Mouse (Mus musculus) bone marrow macrophage, adult 2 months (primary cell): ENCODE measurements around the gene Fam174a. TPM values are rescaled to one million over a fixed set of nuclear protein-coding genes. Genes with fewer than 3 reads are reported as not detected.

Experiments used
- H3K27ac ChIP-seq: 2 replicates; pipeline ENCODE4 v1.5.1; 2012; ENCODE audit warnings: low read depth, low read length; ENCODE audit not compliant: insufficient read depth
- H3K4me1 ChIP-seq: 2 replicates; pipeline ENCODE4 v1.6.1; 2012; ENCODE audit warnings: low read length; ENCODE audit not compliant: control insufficient read depth, insufficient read depth
- H3K4me3 ChIP-seq: 2 replicates; pipeline ENCODE4 v1.5.1; 2012; ENCODE audit warnings: mild to moderate bottlenecking, low read length, moderate library complexity; ENCODE audit not compliant: insufficient read depth
- CTCF ChIP-seq: IDR thresholded peaks from 2 replicates; pipeline ENCODE4 v1.5.1; 2012; ENCODE audit warnings: low read depth, mild to moderate bottlenecking, low read length, moderate library complexity
- POLR2A ChIP-seq: IDR thresholded peaks from 2 replicates; pipeline ENCODE4 v1.6.1; 2012; ENCODE audit warnings: mild to moderate bottlenecking, low read depth, low read length, borderline replicate concordance
- polyA plus RNA-seq: library from polyadenylated mRNA; stranded (reverse); fragments of >200 nt; gene quantifications from 2 replicates; pipeline ENCODE4 v1.2.4, GENCODE M21; 2012; ENCODE audit not compliant: missing spikeins, insufficient read depth, insufficient read length

Gene Fam174a
- polyA plus RNA-seq, 1 experiment, result 94.4 TPM

GRCm38 (mm10) chr1:95339618-95340017 lies 26.2 kb downstream of the Fam174a start:
- Histone ChIP-seq H3K4me3 (no peak overlapping the region), H3K27ac (peak overlapping the region; percentile 73), H3K4me1 (peaks cover 3% of the 10 kb centered on the region; the same call in 1 of the 2 replicates)
- TF ChIP-seq POLR2A (no peak), CTCF (no peak)

- Histone ChIP-seq H3K4me3 (no peak overlapping the region), H3K4me1 (peaks cover 3% of the 10 kb centered on the region; the same call in 1 of the 2 replicates), H3K27ac (no peak overlapping the region)
- TF ChIP-seq POLR2A (no peak), CTCF (no peak)
Measured at GRCm38 (mm10) chr1:95342242-95342641, 28.8 kb downstream of the Fam174a start.

GRCm38 (mm10) chr1:95343585-95344485 lies 30.4 kb downstream of the Fam174a start:
- no peak overlapping the region for H3K27ac ChIP-seq
- no peak overlapping the region for H3K4me3 ChIP-seq
- H3K4me1 ChIP-seq, result peaks cover 3% of the 10 kb centered on the region; the same call in 1 of the 2 replicates
- TF ChIP-seq CTCF (no peak), POLR2A (no peak)

GRCm38 (mm10) chr1:95354146-95354545 lies 40.7 kb downstream of the Fam174a start:
- no peaks in the 10 kb centered on the region for H3K4me1 ChIP-seq
- no peak overlapping the region for H3K27ac ChIP-seq
- TF ChIP-seq POLR2A, result no peak
- H3K4me3 ChIP-seq, result no peak overlapping the region

GRCm38 (mm10) chr1:95356904-95357303 lies 43.5 kb downstream of the Fam174a start:
- no peaks in the 10 kb centered on the region for H3K4me1 ChIP-seq
- H3K27ac ChIP-seq, result no peak overlapping the region
- TF ChIP-seq POLR2A, result no peak
- TF ChIP-seq CTCF, result no peak
- no peak overlapping the region for H3K4me3 ChIP-seq

- Histone ChIP-seq H3K4me1 (peaks cover 2% of the 10 kb centered on the region; the same call in 1 of the 2 replicates), H3K4me3 (no peak overlapping the region), H3K27ac (no peak overlapping the region)
- no peak for TF ChIP-seq POLR2A
- no peak for TF ChIP-seq CTCF
Measured at GRCm38 (mm10) chr1:95363692-95364091, 50.3 kb downstream of the Fam174a start.

DNA sequence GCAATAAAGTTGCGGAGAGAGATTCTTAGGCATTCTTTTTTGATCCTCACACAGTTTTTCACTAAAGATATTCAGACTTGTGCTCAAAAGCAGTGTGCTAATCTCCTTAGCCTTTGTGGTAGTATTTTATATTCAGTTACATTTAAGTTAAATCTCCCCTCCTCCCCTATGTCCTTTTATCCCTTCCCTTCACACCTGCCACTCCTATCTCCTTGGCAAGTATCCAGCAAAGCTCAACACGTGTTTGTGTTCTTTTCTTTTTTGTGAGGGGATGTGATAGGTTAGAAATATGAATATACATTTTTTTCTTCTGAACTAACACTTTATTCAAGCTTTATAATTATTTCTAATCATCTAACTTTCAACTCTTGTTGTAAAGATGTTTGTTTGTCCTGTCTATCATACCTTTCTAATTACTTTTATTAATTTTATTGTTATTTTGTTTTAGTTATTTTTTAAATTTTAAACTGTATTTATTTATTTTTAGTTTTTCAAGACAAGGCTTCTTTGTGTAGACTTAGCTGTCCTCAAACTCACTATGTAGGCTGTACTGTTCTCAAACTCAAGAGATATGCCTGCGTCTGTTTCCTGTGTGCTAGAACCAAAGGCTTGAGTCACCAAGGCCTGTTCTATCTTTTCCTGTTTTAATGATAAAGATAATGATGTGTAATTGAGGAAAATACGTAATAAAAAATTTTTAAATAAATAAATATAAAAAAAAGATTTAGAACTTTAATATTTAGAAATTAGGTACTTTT lies 53.4 kb downstream of the Fam174a start:
- no peak overlapping the region for H3K4me3 ChIP-seq
- H3K27ac ChIP-seq, result no peak overlapping the region
- no peak for TF ChIP-seq CTCF
- no peak for TF ChIP-seq POLR2A
- peaks cover 2% of the 10 kb centered on the region; the same call in 1 of the 2 replicates for H3K4me1 ChIP-seq

- Histone ChIP-seq H3K27ac (no peak overlapping the region), H3K4me1 (peaks cover 2% of the 10 kb centered on the region; the same call in 1 of the 2 replicates), H3K4me3 (no peak overlapping the region)
- TF ChIP-seq POLR2A, result no peak
- no peak for TF ChIP-seq CTCF
Measured at GRCm38 (mm10) chr1:95367748-95368147, 54.3 kb downstream of the Fam174a start.

DNA sequence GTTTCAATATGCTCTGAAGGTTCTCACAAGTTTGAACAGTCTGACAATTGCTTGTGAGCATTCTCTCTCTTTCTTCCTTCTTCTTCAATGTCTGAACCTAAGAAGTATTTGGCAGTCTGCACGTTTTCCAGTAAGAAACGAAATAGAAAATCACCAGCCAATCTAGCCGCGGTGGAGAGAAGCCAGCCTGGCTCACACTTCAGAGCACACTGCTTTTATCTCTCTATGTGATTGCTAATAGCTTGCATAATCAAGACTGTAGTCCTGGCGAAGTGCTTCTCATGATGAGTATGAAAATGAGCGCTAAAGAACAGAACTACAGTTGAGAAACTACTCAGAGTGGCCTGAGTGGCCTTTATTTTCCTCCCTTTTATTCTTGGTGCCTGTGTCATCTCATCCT lies 62.0 kb downstream of the Fam174a start:
- no peak overlapping the region for H3K4me3 ChIP-seq

More for the DNA sequence above, 62.0 kb downstream of the Fam174a start:
- TF ChIP-seq CTCF (no peak), POLR2A (no peak)
- H3K27ac ChIP-seq, result no peak overlapping the region
- peaks cover 4% of the 10 kb centered on the region for H3K4me1 ChIP-seq
